Comparison of ENCODE assay signal across 8 mouse cellular contexts in the genomic region with DNA sequence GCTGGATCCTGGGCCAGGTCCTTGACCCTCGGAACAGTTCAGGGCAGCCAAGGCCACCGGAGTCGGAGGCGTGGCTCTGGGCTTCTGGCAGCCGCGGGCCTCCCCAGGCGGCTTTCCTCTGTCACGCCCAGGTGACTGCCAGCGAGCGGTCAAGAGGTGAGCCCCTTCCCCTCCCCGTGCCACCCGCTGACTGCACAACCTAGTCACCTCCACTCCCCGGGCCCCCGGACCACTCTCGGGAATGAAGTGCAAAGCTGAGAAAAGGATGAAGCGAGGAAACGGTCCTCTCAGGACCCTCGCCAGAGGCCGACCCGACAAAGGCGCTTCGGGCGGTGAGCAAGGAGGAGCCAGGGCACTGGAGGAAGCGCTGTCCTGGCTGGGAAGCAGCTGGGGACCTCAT. TPM values are rescaled to one million over a fixed set of nuclear protein-coding genes. Genes with fewer than 3 reads are reported as not detected.
DNase-seq lines count a peak whose midpoint lies in the region; ATAC-seq lines count a peak whose summit lies in the region.
"Not testable (repeated sequence)": the region's sequence is repeated elsewhere in the genome, so short reads cannot be mapped to it uniquely, and the experiment has no call there.

No protein-coding gene starts in this region.

- not testable (repeated sequence) for H3K4me1 ChIP-seq in forebrain, embryonic 14.5 days (ENCODE audit: control insufficient read depth, insufficient read depth, low read length); heart, embryonic 15.5 days (replicated peaks); limb, embryonic 12.5 days (replicated peaks); midbrain, embryonic 10.5 days

- H3K9me3 ChIP-seq in forebrain, embryonic 14.5 days (replicated peaks; ENCODE audit: control insufficient read depth, low read length); heart, embryonic 15.5 days (replicated peaks); limb, embryonic 12.5 days; midbrain, embryonic 10.5 days (replicated peaks): not testable (repeated sequence)

- H3K9ac ChIP-seq in forebrain, embryonic 14.5 days (ENCODE audit: low read length): peak overlapping the region; percentile 56
- peak overlapping the region; percentile 41; the same call in 1 of the 2 replicates for H3K9ac ChIP-seq in heart, embryonic 15.5 days
- not testable (repeated sequence) for H3K9ac ChIP-seq in limb, embryonic 12.5 days (replicated peaks)

- WGBS in forebrain, embryonic 14.5 days: under 1% methylated on average over 22 of the region's 24 CpGs
- WGBS in heart, embryonic 15.5 days: 5% methylated on average over 18 of the region's 24 CpGs
- under 1% methylated on average over 18 of the region's 24 CpGs for WGBS in limb, embryonic 12.5 days
- WGBS in midbrain, embryonic 10.5 days: 1% methylated on average over 22 of the region's 24 CpGs

- not testable (repeated sequence) for ATAC-seq in forebrain, embryonic 14.5 days; heart, embryonic 15.5 days (replicated peaks; ENCODE audit: insufficient number of reproducible peaks, insufficient read depth, low FRiP score, low read depth); limb, embryonic 12.5 days (ENCODE audit: insufficient number of reproducible peaks, insufficient read depth, low FRiP score, low TSS enrichment, low read depth)

- peak overlapping the region; percentile 42 for H3K4me3 ChIP-seq in forebrain, embryonic 14.5 days (ENCODE audit: low read depth, low read length)
- H3K4me3 ChIP-seq in heart, embryonic 15.5 days: peak overlapping the region; percentile 54
- peak overlapping the region; percentile 44 for H3K4me3 ChIP-seq in limb, embryonic 12.5 days (replicated peaks)
- H3K4me3 ChIP-seq in midbrain, embryonic 10.5 days: peak overlapping the region; percentile 60

- peak overlapping the region; percentile 68 for H3K4me2 ChIP-seq in forebrain, embryonic 14.5 days (ENCODE audit: low read length)
- peak overlapping the region; percentile 85 for H3K4me2 ChIP-seq in heart, embryonic 15.5 days
- peak overlapping the region; percentile 80 for H3K4me2 ChIP-seq in limb, embryonic 12.5 days

- not testable (repeated sequence) for H3K36me3 ChIP-seq in forebrain, embryonic 14.5 days (ENCODE audit: control insufficient read depth, insufficient read depth, low read length); heart, embryonic 15.5 days; limb, embryonic 12.5 days; midbrain, embryonic 10.5 days

- not testable (repeated sequence) for H3K27ac ChIP-seq in forebrain, embryonic 14.5 days (ENCODE audit: low read depth, low read length); heart, embryonic 15.5 days; limb, embryonic 12.5 days
- H3K27ac ChIP-seq in midbrain, embryonic 10.5 days (replicated peaks): peak overlapping the region; percentile 72

- peak; percentile 6 for DNase-seq in CD4-positive, CD25-positive, alpha-beta regulatory T cell, adult 2 months (ENCODE audit: low read depth, low spot score)
- peak; percentile 5 for DNase-seq in cerebellum, adult 9-11 months
- DNase-seq in forebrain, embryonic 14.5 days (ENCODE audit: low spot score): peak; percentile 5
- DNase-seq in kidney, adult 11 months: peak; percentile 3
- DNase-seq in midbrain, embryonic 10.5 days (ENCODE audit: low spot score): peak; percentile 51
- DNase-seq in right cerebral cortex, postnatal 4 days: peak; percentile 18

- not testable (repeated sequence) for H3K27me3 ChIP-seq in forebrain, embryonic 14.5 days (replicated peaks; ENCODE audit: control insufficient read depth, insufficient read depth, low read length); heart, embryonic 15.5 days; limb, embryonic 12.5 days; midbrain, embryonic 10.5 days (ENCODE audit: low read depth, poor library complexity, severe bottlenecking)

RNA-seq across cellular contexts. Expression of a gene that starts 0.4 kb away (rescaled TPM):
- 1.0 and 1.5 TPM in 2 replicates for polyA plus RNA-seq in forebrain, embryonic 14.5 days (2014; fragmentation: Nextera tagmentation; extraction: Ambion mirVana)
- polyA plus RNA-seq in heart, embryonic 15.5 days (2015; fragmentation: Nextera tagmentation; extraction: Ambion mirVana): 0.37 and 0.38 TPM in 2 replicates
- polyA plus RNA-seq in limb, embryonic 12.5 days (2016; fragmentation: Nextera tagmentation; extraction: Ambion mirVana): 0.18 and 0.21 TPM in 2 replicates
- 0.38 and 0.71 TPM in 2 replicates for polyA plus RNA-seq in midbrain, embryonic 10.5 days (2016; fragmentation: Nextera tagmentation; extraction: Ambion mirVana)

RNA-seq across cellular contexts. Expression of a gene that starts 17.8 kb away (rescaled TPM):
- polyA plus RNA-seq in forebrain, embryonic 14.5 days (2014; fragmentation: Nextera tagmentation; extraction: Ambion mirVana): not detected in 2 replicates
- not detected in 2 replicates for polyA plus RNA-seq in heart, embryonic 15.5 days (2015; fragmentation: Nextera tagmentation; extraction: Ambion mirVana)
- not detected in 2 replicates for polyA plus RNA-seq in limb, embryonic 12.5 days (2016; fragmentation: Nextera tagmentation; extraction: Ambion mirVana)
- not detected in 2 replicates for polyA plus RNA-seq in midbrain, embryonic 10.5 days (2016; fragmentation: Nextera tagmentation; extraction: Ambion mirVana)
